Mouse (Mus musculus) adipocyte (in vitro differentiated cells): ENCODE measurements at regions not wholly inside any gene's neighbourhood (a gene's known extent, or its start where the extent isn't known, plus 50 kb on each side); places are given as distances from the start of the nearest gene placed in this dataset.

ENCODE experiments used
- DNase-seq: peaks from one replicate; pipeline ENCODE4 v3.0.0-alpha.2; 2016; ENCODE audit warnings: low spot score

GRCm38 (mm10) chr8:115825899-115826502, 118.4 kb upstream of the Maf start:
- no peak for DNase-seq

GRCm38 (mm10) chr8:115824478-115824785, 116.8 kb upstream of the Maf start:
- DNase-seq = no peak

GRCm38 (mm10) chr8:115823673-115824477, 116.3 kb upstream of the Maf start:
- peak; percentile 14 for DNase-seq

GRCm38 (mm10) chr8:115813426-115813825, 105.8 kb upstream of the Maf start:
- peak; percentile 53 for DNase-seq

- peak; percentile 35 for DNase-seq
These were observed 99.0 kb upstream of the Maf start for GRCm38 (mm10) chr8:115806579-115806978.

GRCm38 (mm10) chr8:115806139-115806538, 98.5 kb upstream of the Maf start:
- no peak for DNase-seq

- no peak for DNase-seq
These were observed 86.0 kb upstream of the Maf start for GRCm38 (mm10) chr8:115793587-115793986.

GRCm38 (mm10) chr8:115788421-115788820, 80.8 kb upstream of the Maf start:
- DNase-seq = peak; percentile 67

- no peak for DNase-seq
These were observed 78.6 kb upstream of the Maf start for GRCm38 (mm10) chr8:115786185-115786584.

- no peak for DNase-seq
These were observed 78.2 kb upstream of the Maf start for GRCm38 (mm10) chr8:115785769-115786168.

- no peak for DNase-seq
These were observed 75.8 kb upstream of the Maf start for GRCm38 (mm10) chr8:115783364-115783763.

GRCm38 (mm10) chr8:115778433-115778832, 70.8 kb upstream of the Maf start:
- no peak for DNase-seq

GRCm38 (mm10) chr8:115771060-115771459, 63.5 kb upstream of the Maf start:
- no peak for DNase-seq

- no peak for DNase-seq
These were observed 61.0 kb upstream of the Maf start for GRCm38 (mm10) chr8:115768631-115769030.

GRCm38 (mm10) chr8:115766218-115766898, 58.8 kb upstream of the Maf start:
- DNase-seq = peak; percentile 51

- peak; percentile 39 for DNase-seq
These were observed 57.0 kb upstream of the Maf start for GRCm38 (mm10) chr8:115764551-115764950.

- no peak for DNase-seq
These were observed 50.4 kb upstream of the Maf start for GRCm38 (mm10) chr8:115758011-115758410.
